Mouse (Mus musculus) forebrain, embryonic 16.5 days (tissue): ENCODE measurements around the gene Gpr4. TPM values are rescaled to one million over a fixed set of nuclear protein-coding genes. Genes with fewer than 3 reads are reported as not detected.

Source experiments
- ATAC-seq: fragments of 200-750 bp; cut with Nextera tagmentation; 2 replicates; pipeline ENCODE4 v1.8.0; 2017; ENCODE audit warnings: mild to moderate bottlenecking, moderate library complexity
- H3K27ac ChIP-seq: fragments of 300-500 bp; sonication (generic); 2 replicates; pipeline ENCODE4 v1.5.1; 2014; ENCODE audit warnings: low read length, control low read depth
- H3K27me3 ChIP-seq: fragments of 300-500 bp; sonication (generic); replicated peaks from 2 replicates; pipeline ENCODE4 v1.6.1; 2014; ENCODE audit warnings: low read length; ENCODE audit not compliant: control insufficient read depth, insufficient read depth
- H3K36me3 ChIP-seq: fragments of 300-500 bp; sonication (generic); 2 replicates; pipeline ENCODE4 v1.6.1; 2014; ENCODE audit not compliant: control insufficient read depth, insufficient read depth
- H3K4me1 ChIP-seq: fragments of 300-500 bp; sonication (generic); replicated peaks from 2 replicates; pipeline ENCODE4 v1.6.1; 2014; ENCODE audit warnings: low read length; ENCODE audit not compliant: control insufficient read depth, insufficient read depth
- H3K4me2 ChIP-seq: fragments of 300-500 bp; sonication (generic); 2 replicates; pipeline ENCODE4 v1.6.1; 2014; ENCODE audit warnings: mild to moderate bottlenecking, low read length, control low read depth
- H3K4me3 ChIP-seq: fragments of 300-500 bp; sonication (generic); replicated peaks from 2 replicates; pipeline ENCODE4 v1.5.1; 2014; ENCODE audit warnings: mild to moderate bottlenecking, low read length, control low read depth
- H3K9ac ChIP-seq: fragments of 300-500 bp; sonication (generic); replicated peaks from 2 replicates; pipeline ENCODE4 v1.6.1; 2014; ENCODE audit warnings: low read depth, low read length, control low read depth
- H3K9me3 ChIP-seq: fragments of 300-500 bp; sonication (generic); 2 replicates; pipeline ENCODE4 v1.6.1; 2016; ENCODE audit warnings: low read length; ENCODE audit not compliant: control insufficient read depth
- WGBS: fragments of 180-500 bp; shearing (Covaris S2); extraction: QIAGEN DNeasy Blood & Tissue Kit; methylation state at CpG from one replicate; pipeline ENCODE4 v1.1.7; 2014; 5-methylcytosine and 5-hydroxymethylcytosine counted together
- polyA plus RNA-seq: library from polyadenylated mRNA; unstranded; fragments of >200 nt; fragmentation: Nextera tagmentation; extraction: Ambion mirVana; gene quantifications from 2 replicates; pipeline ENCODE4 v1.2.1, GENCODE M21; 2015

The Gpr4 gene
- polyA plus RNA-seq, 1 experiment from 2014 or later = 2.5 TPM

- Histone ChIP-seq H3K27ac (no peak overlapping the region), H3K9me3 (no peaks in the 10 kb centered on the region), H3K4me1 (peaks cover 46% of the 10 kb centered on the region), H3K9ac (peak overlapping the region; percentile 45), H3K4me2 (peak overlapping the region; percentile 46), H3K27me3 (peaks cover 14% of the 10 kb centered on the region), H3K36me3 (no peaks in the 10 kb centered on the region), H3K4me3 (peak overlapping the region; percentile 29)
- 2% methylated on average over 26 of the region's 27 CpGs for WGBS
- no peak for ATAC-seq
Observed at GRCm38 (mm10) chr7:19180862-19181429, 31.4 kb upstream of the Gpr4 start.

GRCm38 (mm10) chr7:19184250-19184649 lies 28.1 kb upstream of the Gpr4 start:
- Histone ChIP-seq H3K4me1 (peaks cover 26% of the 10 kb centered on the region), H3K4me3 (no peak overlapping the region), H3K9me3 (no peaks in the 10 kb centered on the region), H3K36me3 (peaks cover 12% of the 10 kb centered on the region), H3K4me2 (no peak overlapping the region), H3K27ac (peak overlapping the region; percentile 75), H3K27me3 (peaks cover 9% of the 10 kb centered on the region), H3K9ac (no peak overlapping the region)
- 35% methylated on average over 2 of the region's 2 CpGs for WGBS
- no peak for ATAC-seq

- H3K27me3 ChIP-seq = peaks cover 4% of the 10 kb centered on the region
- H3K9me3 ChIP-seq = no peaks in the 10 kb centered on the region
- H3K4me1 ChIP-seq = peaks cover 21% of the 10 kb centered on the region
- H3K27ac ChIP-seq = peak overlapping the region; percentile 75
- peaks cover 12% of the 10 kb centered on the region for H3K36me3 ChIP-seq
- 0 out of 2 replicates have a peak, but pooled peaks have one; percentile 26 for ATAC-seq
- no peak overlapping the region for H3K4me3 ChIP-seq
- no peak overlapping the region for H3K4me2 ChIP-seq
- H3K9ac ChIP-seq = no peak overlapping the region; the same call in 1 of the 2 replicates
- WGBS = 37% methylated on average over 6 of the region's 6 CpGs
Observed at GRCm38 (mm10) chr7:19184758-19185157, 27.6 kb upstream of the Gpr4 start.

- no peaks in the 10 kb centered on the region for H3K9me3 ChIP-seq
- WGBS = 97% methylated on average over 4 of the region's 4 CpGs
- H3K4me2 ChIP-seq = no peak overlapping the region
- H3K27ac ChIP-seq = no peak overlapping the region
- ATAC-seq = no peak
- H3K27me3 ChIP-seq = no peaks in the 10 kb centered on the region
- H3K36me3 ChIP-seq = peaks cover 22% of the 10 kb centered on the region
- no peak overlapping the region for H3K4me3 ChIP-seq
- H3K4me1 ChIP-seq = no peaks in the 10 kb centered on the region
- H3K9ac ChIP-seq = no peak overlapping the region
Observed at GRCm38 (mm10) chr7:19194676-19195075, 17.7 kb upstream of the Gpr4 start.

- Histone ChIP-seq H3K4me1 (no peaks in the 10 kb centered on the region), H3K9ac (no peak overlapping the region), H3K36me3 (peaks cover 22% of the 10 kb centered on the region), H3K9me3 (no peaks in the 10 kb centered on the region), H3K4me2 (no peak overlapping the region), H3K4me3 (no peak overlapping the region), H3K27me3 (no peaks in the 10 kb centered on the region), H3K27ac (no peak overlapping the region)
- 73% methylated on average over 6 of the region's 6 CpGs for WGBS
- no peak for ATAC-seq
Observed at GRCm38 (mm10) chr7:19196676-19197075, 15.7 kb upstream of the Gpr4 start.

- Histone ChIP-seq H3K36me3 (peaks cover 20% of the 10 kb centered on the region), H3K27me3 (no peaks in the 10 kb centered on the region)
Observed at GRCm38 (mm10) chr7:19197985-19198384, 14.4 kb upstream of the Gpr4 start.

GRCm38 (mm10) chr7:19201660-19202059 lies 10.7 kb upstream of the Gpr4 start:
- Histone ChIP-seq H3K36me3 (peaks cover 11% of the 10 kb centered on the region), H3K4me2 (no peak overlapping the region), H3K9ac (no peak overlapping the region), H3K4me1 (no peaks in the 10 kb centered on the region), H3K9me3 (no peaks in the 10 kb centered on the region), H3K27me3 (no peaks in the 10 kb centered on the region), H3K4me3 (no peak overlapping the region), H3K27ac (no peak overlapping the region)
- WGBS = 69% methylated on average over 13 of the region's 15 CpGs
- ATAC-seq = no peak

More at GRCm38 (mm10) chr7:19197985-19198384, 14.4 kb upstream of the Gpr4 start:
- no peaks in the 10 kb centered on the region for H3K4me1 ChIP-seq
- no peak overlapping the region for H3K9ac ChIP-seq
- H3K4me3 ChIP-seq = no peak overlapping the region
- ATAC-seq = no peak
- WGBS = 38% methylated on average over 2 of the region's 2 CpGs
- no peaks in the 10 kb centered on the region for H3K9me3 ChIP-seq
- no peak overlapping the region for H3K27ac ChIP-seq
- H3K4me2 ChIP-seq = no peak overlapping the region

- Histone ChIP-seq H3K9ac (no peak overlapping the region), H3K36me3 (peaks cover 11% of the 10 kb centered on the region), H3K4me3 (no peak overlapping the region), H3K4me2 (no peak overlapping the region), H3K4me1 (no peaks in the 10 kb centered on the region), H3K27ac (no peak overlapping the region), H3K27me3 (no peaks in the 10 kb centered on the region), H3K9me3 (no peaks in the 10 kb centered on the region)
- WGBS = 60% methylated on average over 15 of the region's 15 CpGs
- no peak for ATAC-seq
Observed at GRCm38 (mm10) chr7:19202065-19202850, 10.1 kb upstream of the Gpr4 start.

GRCm38 (mm10) chr7:19208201-19208910 lies 4.0 kb upstream of the Gpr4 start:
- ATAC-seq = no peak
- Histone ChIP-seq H3K4me2 (no peak overlapping the region), H3K9me3 (no peaks in the 10 kb centered on the region), H3K4me1 (peaks cover 8% of the 10 kb centered on the region), H3K27ac (no peak overlapping the region), H3K9ac (no peak overlapping the region), H3K36me3 (peaks cover 8% of the 10 kb centered on the region), H3K27me3 (no peaks in the 10 kb centered on the region), H3K4me3 (no peak overlapping the region)
- WGBS = 82% methylated on average over 13 of the region's 13 CpGs
